Mouse (Mus musculus) ES-Bruce4 (cell line): ENCODE data around the gene Pigw. TPM values are rescaled to one million over a fixed set of nuclear protein-coding genes. Genes with fewer than 3 reads are reported as not detected.
A peak's percentile ranks its signal among the peaks of the same experiment; 100 is the strongest.

Source experiments
- H3K27ac ChIP-seq: 2 replicates; pipeline ENCODE4 v1.5.1; 2012; ENCODE audit warnings: low read length, inconsistent platforms; ENCODE audit not compliant: insufficient read depth
- H3K27me3 ChIP-seq: 2 replicates; pipeline ENCODE4 v1.6.1; 2012; ENCODE audit warnings: mild to moderate bottlenecking, low read length, inconsistent platforms; ENCODE audit not compliant: control insufficient read depth, poor library complexity, insufficient read depth, severe bottlenecking
- H3K36me3 ChIP-seq: 2 replicates; pipeline ENCODE4 v1.6.1; 2012; ENCODE audit warnings: inconsistent platforms, mild to moderate bottlenecking, low read length, moderate library complexity; ENCODE audit not compliant: control insufficient read depth, poor library complexity, insufficient read depth, severe bottlenecking
- H3K4me1 ChIP-seq: one replicate; pipeline ENCODE4 v1.8.1; 2011; ENCODE audit warnings: low read length; ENCODE audit not compliant: control insufficient read depth, insufficient read depth
- H3K4me3 ChIP-seq: 2 replicates; pipeline ENCODE4 v1.5.1; 2011; ENCODE audit warnings: low read depth, mild to moderate bottlenecking, low read length
- H3K9ac ChIP-seq: 2 replicates; pipeline ENCODE4 v1.6.1; 2012; ENCODE audit warnings: low read depth, mild to moderate bottlenecking, inconsistent platforms; ENCODE audit not compliant: poor library complexity, severe bottlenecking
- H3K9me3 ChIP-seq: replicated peaks from 2 replicates; pipeline ENCODE4 v1.6.1; 2012; ENCODE audit warnings: mild to moderate bottlenecking, low read length, inconsistent platforms; ENCODE audit not compliant: control insufficient read depth, poor library complexity, insufficient read depth, severe bottlenecking
- CTCF ChIP-seq: IDR thresholded peaks from one replicate; pipeline ENCODE4 v1.8.1; 2011; ENCODE audit warnings: low read depth, low read length
- EP300 ChIP-seq: IDR thresholded peaks from 2 replicates; pipeline ENCODE4 v1.6.1; 2011; ENCODE audit warnings: low read depth, low read length; ENCODE audit not compliant: insufficient read depth
- POLR2A ChIP-seq: IDR thresholded peaks from one replicate; pipeline ENCODE4 v1.8.1; 2011; ENCODE audit warnings: low read length; ENCODE audit not compliant: insufficient read depth
- polyA plus RNA-seq: library from polyadenylated mRNA; stranded (reverse); fragments of >200 nt; gene quantifications from 2 replicates; pipeline ENCODE4 v1.2.4, GENCODE M21; 2011; ENCODE audit warnings: low read depth; ENCODE audit not compliant: missing spikeins, insufficient read depth, insufficient read length

The Pigw gene
- polyA plus RNA-seq, 1 experiment: 11.2 TPM

DNA sequence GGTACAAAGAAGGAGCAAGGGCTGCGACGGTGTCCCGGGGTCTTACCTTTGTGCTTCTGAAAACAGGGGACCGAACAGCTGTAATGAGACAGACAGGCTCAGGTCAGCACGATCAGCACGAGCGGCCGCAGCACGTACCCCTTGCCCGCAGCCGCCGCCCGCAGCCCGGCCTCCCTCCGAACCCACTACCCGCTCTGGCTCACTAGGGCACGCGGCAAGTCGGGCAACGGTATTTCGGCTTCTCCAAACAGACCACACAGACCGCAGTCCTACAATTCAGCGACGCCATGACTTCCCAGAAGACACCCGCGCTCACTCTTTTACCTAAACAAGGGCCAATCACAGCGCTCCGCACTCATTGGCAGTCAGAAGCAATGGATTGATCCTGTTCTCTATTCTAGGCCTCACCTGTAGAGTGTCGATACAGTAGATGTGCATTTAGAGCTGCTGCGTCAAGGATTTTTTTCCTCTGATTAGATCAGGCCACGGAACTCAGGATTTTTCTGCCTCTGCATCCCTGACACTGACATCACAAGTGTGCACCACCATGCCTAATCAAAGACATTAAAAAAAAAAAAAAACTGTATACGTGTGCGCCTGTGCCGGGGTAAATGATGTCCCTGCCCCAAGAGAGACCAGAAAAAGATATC is 36.1 kb upstream of the Pigw start, which contains the start of gene Znhit3:
TSS of gene Znhit3 (minus strand) at position 314 of the 650 bp plus-strand sequence.
- Histone ChIP-seq H3K36me3 (peaks cover 24% of the 10 kb centered on the region), H3K27ac (no peak within 1 kb of the TSS), H3K4me1 (no peaks in the 10 kb centered on the region), H3K27me3 (no peaks in the 10 kb centered on the region), H3K4me3 (peak within 1 kb of the TSS; percentile 90), H3K9me3 (no peaks in the 10 kb centered on the region), H3K9ac (peak within 1 kb of the TSS; percentile 61)
- TF ChIP-seq POLR2A (no peak), CTCF (no peak), EP300 (no peak)

DNA sequence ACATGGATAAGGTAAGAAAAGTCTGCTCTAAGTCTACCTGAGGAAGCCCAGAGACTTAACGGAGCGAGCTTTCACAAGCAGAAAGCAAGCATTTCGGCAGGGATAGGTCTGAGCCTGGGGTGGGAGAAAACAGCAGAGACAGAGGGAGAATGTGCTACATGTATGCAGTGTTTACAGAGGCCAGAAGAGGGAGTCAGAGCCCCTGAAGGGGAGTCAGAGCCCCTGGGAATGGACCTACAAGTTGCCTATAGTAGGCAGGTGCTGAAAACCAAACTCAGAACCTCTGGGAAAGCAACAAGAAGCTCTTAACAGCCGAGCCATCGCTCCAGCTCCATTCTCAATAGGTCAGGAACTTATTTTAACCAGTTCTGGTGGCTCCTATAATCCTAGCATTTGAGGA is 34.6 kb upstream of the Pigw start:
- 0 out of 2 replicates have a peak overlapping the region, but pooled peaks have one; percentile 22 for H3K4me3 ChIP-seq
- H3K36me3 ChIP-seq: peaks cover 35% of the 10 kb centered on the region
- no peak overlapping the region for H3K27ac ChIP-seq
- no peak for TF ChIP-seq POLR2A
- TF ChIP-seq CTCF: peak; percentile 32
- no peak for TF ChIP-seq EP300
- peak overlapping the region; percentile 61; the same call in 1 of the 2 replicates for H3K9ac ChIP-seq
- no peaks in the 10 kb centered on the region for H3K4me1 ChIP-seq
- no peaks in the 10 kb centered on the region for H3K27me3 ChIP-seq
- H3K9me3 ChIP-seq: no peaks in the 10 kb centered on the region

- Histone ChIP-seq H3K4me1 (peaks cover 1% of the 10 kb centered on the region), H3K9ac (no peak overlapping the region), H3K4me3 (no peak overlapping the region), H3K9me3 (no peaks in the 10 kb centered on the region), H3K27ac (no peak overlapping the region), H3K36me3 (peaks cover 53% of the 10 kb centered on the region), H3K27me3 (no peaks in the 10 kb centered on the region)
- TF ChIP-seq EP300: no peak
- no peak for TF ChIP-seq CTCF
- TF ChIP-seq POLR2A: no peak
Observed at GRCm38 (mm10) chr11:84910411-84910810, 30.3 kb upstream of the Pigw start.

DNA sequence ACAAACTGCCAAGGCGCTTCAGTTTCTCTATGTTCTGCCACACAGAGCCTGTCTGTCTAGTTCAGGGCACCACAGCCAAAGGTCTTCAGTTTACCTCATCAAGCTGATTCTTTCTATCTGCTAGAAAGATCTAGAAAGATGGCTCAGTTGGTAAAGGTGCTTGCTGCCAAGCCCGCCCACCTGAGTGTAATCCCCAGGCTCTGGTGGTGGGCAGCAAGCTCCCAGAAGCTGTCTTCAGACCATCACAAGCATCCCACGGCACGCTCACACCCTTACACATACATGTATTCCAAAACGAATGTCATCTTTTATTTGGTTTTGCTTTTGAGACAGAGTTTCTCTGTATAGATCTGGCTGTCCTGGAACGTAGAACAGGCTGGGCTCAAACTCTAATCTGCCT is 28.4 kb upstream of the Pigw start:
- Histone ChIP-seq H3K9me3 (no peaks in the 10 kb centered on the region), H3K36me3 (peaks cover 58% of the 10 kb centered on the region), H3K4me1 (peaks cover 1% of the 10 kb centered on the region), H3K4me3 (no peak overlapping the region), H3K27me3 (no peaks in the 10 kb centered on the region), H3K9ac (no peak overlapping the region), H3K27ac (no peak overlapping the region)
- TF ChIP-seq POLR2A: no peak
- TF ChIP-seq CTCF: no peak
- no peak for TF ChIP-seq EP300

DNA sequence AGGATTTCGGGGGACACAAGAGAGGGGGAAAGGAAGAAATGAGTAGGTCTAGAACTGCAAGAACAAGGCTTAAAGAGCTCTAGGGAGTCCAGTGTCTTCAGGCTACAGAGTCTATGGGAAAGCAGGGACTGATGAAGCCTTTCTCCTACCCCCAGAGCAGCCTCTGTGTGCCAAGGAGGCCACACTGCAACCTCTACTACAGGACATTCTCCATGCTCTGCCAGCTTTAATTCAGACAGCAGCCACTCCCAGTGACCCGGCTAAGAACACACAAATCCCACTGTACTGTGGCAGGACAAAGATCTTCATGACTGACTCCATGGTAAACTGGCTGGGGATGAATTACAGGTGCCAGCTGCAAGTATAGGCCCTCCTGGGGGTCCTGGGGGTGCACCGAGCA is 27.0 kb upstream of the Pigw start:
- no peak overlapping the region for H3K4me3 ChIP-seq
- peaks cover 58% of the 10 kb centered on the region for H3K36me3 ChIP-seq
- H3K27ac ChIP-seq: no peak overlapping the region
- peaks cover 1% of the 10 kb centered on the region for H3K4me1 ChIP-seq
- H3K27me3 ChIP-seq: no peaks in the 10 kb centered on the region
- H3K9me3 ChIP-seq: no peaks in the 10 kb centered on the region
- H3K9ac ChIP-seq: no peak overlapping the region
- TF ChIP-seq CTCF (no peak), POLR2A (no peak), EP300 (no peak)

GRCm38 (mm10) chr11:84904597-84905144 is 24.6 kb upstream of the Pigw start:
- H3K9me3 ChIP-seq: no peaks in the 10 kb centered on the region
- H3K27me3 ChIP-seq: no peaks in the 10 kb centered on the region
- no peak overlapping the region for H3K4me3 ChIP-seq
- H3K9ac ChIP-seq: no peak overlapping the region
- H3K4me1 ChIP-seq: peaks cover 1% of the 10 kb centered on the region
- TF ChIP-seq POLR2A (no peak), CTCF (no peak), EP300 (no peak)
- no peak overlapping the region for H3K27ac ChIP-seq
- peaks cover 54% of the 10 kb centered on the region for H3K36me3 ChIP-seq
